Mouse (Mus musculus) liver, embryonic 14.5 days (tissue): ENCODE measurements at regions not wholly inside any gene's neighbourhood (a gene's known extent, or its start where the extent isn't known, plus 50 kb on each side); places are given as distances from the start of the nearest gene placed in this dataset.

Source experiments
- CTCF ChIP-seq: IDR thresholded peaks from 2 replicates; pipeline ENCODE4 v1.5.1; 2016; ENCODE audit warnings: antibody characterized with exemption, low read depth, control low read depth
- EP300 ChIP-seq: IDR thresholded peaks from 2 replicates; pipeline ENCODE4 v1.6.1; 2016; ENCODE audit warnings: antibody characterized with exemption, low read depth

DNA sequence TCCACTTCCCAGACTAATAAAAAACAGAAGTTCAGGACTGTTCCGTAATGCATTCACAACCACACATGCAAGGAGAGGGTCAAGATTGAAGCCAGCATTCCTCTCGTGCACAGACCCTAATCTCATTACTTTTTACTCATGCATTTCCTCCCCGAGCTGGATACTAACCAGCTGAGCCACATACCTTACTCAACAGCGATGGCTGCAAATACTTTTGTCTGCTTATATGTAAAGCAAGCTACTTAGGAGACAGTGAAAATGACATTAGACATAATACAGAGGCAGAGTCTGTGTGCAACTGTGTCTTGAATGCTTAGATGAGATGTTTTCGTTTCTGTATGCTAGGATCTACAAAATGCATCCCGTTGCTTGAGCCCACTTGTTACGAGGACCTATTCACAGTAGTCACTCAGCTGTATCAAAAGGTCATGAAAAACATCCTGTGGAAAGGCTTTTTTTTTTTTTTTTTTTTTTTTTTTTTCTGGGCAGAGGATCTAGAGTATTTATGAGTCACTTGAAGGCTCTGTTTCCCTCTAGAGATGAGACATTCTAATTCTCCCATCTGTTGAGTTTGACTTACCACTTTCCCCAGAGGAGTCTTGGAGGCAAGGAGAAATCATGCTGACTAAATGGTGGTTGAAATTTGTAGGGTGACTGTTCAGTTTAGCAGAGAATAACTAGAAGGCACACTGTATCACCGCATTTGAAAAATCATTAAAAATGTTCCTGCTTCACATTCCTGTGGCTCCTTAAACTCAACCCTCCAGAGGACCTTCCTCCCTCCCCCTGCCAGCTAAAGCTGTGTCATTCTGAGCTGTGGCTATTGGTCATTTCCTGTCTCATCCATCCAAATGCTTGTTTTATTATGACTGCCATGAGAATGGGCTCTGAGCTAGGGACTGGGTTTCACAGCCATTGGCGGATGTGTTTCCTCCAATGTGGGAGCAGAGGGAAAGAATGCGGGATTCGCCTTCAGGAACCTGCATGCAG, 1364.1 kb upstream of the A1bg start:
- TF ChIP-seq CTCF (no peak), EP300 (no peak)
